Mouse (Mus musculus) erythroblast, embryonic 14.5 days (primary cell): ENCODE data around the gene 1110004F10Rik.

Source experiments
- GATA1 ChIP-seq: IDR thresholded peaks from 2 replicates; pipeline ENCODE4 v1.6.1; 2012; ENCODE audit warnings: low read length, inconsistent platforms, mixed read lengths
- TAL1 ChIP-seq: IDR thresholded peaks from 3 replicates; pipeline ENCODE4 v1.6.1; 2012; ENCODE audit warnings: low read length, inconsistent platforms, mixed read lengths

- TF ChIP-seq GATA1 (no peak), TAL1 (no peak)
Measured at GRCm38 (mm10) chr7:116099952-116100528, 60.8 kb downstream of the 1110004F10Rik start.
